Mouse (Mus musculus) Patski (cell line): ENCODE measurements around the gene Wnt7b. TPM values are rescaled to one million over a fixed set of nuclear protein-coding genes. Genes with fewer than 3 reads are reported as not detected.

ENCODE experiments used
- ATAC-seq: fragments of 100-300 bp; one replicate; pipeline ENCODE4 v1.8.0; 2021
- CTCF ChIA-PET: fragments of 350-600 bp; sonication (Branson Sonifier 250); formaldehyde crosslinking; loops from one replicate; lab custom pipeline; 2022; ENCODE audit warnings: inconsistent platforms; lab: Charles Lee
- POLR2A ChIA-PET: fragments of 350-600 bp; sonication (Branson Sonifier 250); formaldehyde crosslinking; loops from one replicate; lab custom pipeline; 2022; ENCODE audit warnings: antibody characterized with exemption, inconsistent platforms; lab: Charles Lee
- DNase-seq: peaks from one replicate; pipeline ENCODE4 v3.0.0-alpha.2; 2011; ENCODE audit warnings: low read depth, low spot score
- H3K27me3 ChIP-seq: fragments of 371-371 bp; one replicate; pipeline ENCODE4 v1.5.1; 2021
- CTCF ChIP-seq: fragments of 100-300 bp; IDR thresholded peaks from one replicate; pipeline ENCODE4 v1.5.1; 2021
- in situ Hi-C: fragments of 300-500 bp; cut with MboI; formaldehyde crosslinking; loops from 3 replicates; pipeline ENCODE4 v1.11.1; 2018; ENCODE audit warnings: low pct_unique_long_range_greater_than_20kb, mixed read lengths
- polyA plus RNA-seq: library from polyadenylated mRNA; unstranded; gene quantifications from one replicate; pipeline ENCODE4 v1.2.3, GENCODE M21; 2021

Wnt7b gene
- polyA plus RNA-seq, 1 experiment from 2014 or later: 133 TPM

DNA sequence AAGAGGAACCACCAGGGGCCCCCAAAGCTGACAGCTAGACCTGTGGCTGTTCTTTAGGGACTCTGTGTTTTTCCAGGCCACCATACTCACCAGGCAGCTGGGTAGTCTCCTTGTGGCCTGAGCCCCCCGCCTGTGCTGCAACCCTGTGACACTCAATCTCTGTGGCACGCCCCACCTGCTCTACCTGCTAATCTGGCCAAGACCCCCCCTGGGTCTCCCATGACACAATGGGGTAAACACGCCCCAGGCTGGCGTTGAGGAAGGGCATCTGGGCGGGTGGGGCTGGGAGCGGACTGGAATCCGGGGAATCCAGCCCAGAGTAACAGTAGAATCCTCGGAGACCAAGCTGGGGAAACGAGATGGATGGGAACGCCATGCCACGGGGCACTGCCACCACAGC lies 21.4 kb downstream of the Wnt7b start:
- in situ Hi-C loops: no loop called here
- no peak for TF ChIP-seq CTCF
- no peak for ATAC-seq
- no peak for DNase-seq
- CTCF ChIA-PET: interaction anchor here (1.1 kb wide), 1 partner anchor 29 kb away, joined by 3 read pairs; no protein-coding TSS in a partner anchor
- POLR2A ChIA-PET: interaction anchor here (1.6 kb wide), 1 partner anchor 14 kb away, joined by 4 read pairs; no protein-coding TSS in a partner anchor
- H3K27me3 ChIP-seq: no peaks in the 10 kb centered on the region

DNA sequence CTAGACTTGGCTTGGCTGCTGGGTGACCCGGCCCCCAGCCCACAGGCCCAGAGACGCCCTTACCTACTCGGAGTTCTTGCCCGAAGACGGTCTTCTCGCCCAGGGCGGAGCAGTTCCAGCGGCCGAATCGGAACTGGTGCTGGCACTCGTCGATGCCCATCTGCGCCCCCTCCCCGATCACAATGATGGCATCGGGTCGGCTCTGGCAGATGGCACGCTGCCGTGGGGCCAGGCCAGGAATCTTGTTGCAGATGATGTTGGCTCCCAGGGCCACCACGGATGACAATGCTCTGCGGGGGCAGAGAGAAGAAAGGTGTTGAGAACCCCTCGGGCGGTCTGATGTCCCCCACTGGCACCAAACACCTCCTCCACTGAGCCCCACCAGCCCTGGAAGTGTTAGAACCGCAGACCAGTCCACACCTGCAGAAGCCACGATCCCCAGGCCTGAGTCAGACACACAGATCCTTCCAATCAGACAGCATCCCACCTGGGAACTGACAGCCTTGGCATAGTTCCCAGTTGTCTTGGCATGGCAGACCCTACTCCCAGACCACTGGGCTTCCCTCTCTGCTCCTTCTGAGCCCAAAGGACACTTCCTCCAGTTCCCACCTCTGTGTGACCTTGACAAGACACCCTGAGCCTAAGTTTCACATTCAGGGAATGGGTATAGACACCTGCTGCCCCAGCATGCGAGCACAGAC lies 23.3 kb downstream of the Wnt7b start:
- ChIA-PET CTCF (no interaction called here), POLR2A (no interaction called here)
- no peak for ATAC-seq
- H3K27me3 ChIP-seq: no peaks in the 10 kb centered on the region
- DNase-seq: no peak
- TF ChIP-seq CTCF: no peak
- in situ Hi-C loops: no loop called here

DNA sequence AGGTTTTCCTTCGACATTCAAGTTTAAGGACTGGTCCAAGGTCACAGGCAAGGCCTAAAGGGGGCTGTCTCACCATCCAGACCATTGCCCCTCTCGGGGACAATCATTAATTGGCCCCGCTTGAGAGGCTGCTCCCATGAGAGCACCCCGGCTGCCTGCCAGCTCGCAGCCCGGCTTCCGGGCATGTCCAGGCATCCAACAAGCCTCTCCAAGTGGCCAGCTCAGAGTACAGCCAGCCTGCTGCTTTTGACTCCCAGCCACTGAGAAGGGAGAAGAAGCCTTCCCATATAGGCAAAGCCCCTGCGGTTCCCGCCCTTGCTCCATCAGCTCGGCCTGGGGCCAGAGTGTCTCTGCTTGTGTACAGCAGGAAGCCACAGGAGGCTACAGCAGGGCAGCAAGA lies 26.5 kb downstream of the Wnt7b start:
- CTCF ChIA-PET: interaction anchor here (0.6 to 1.6 kb wide), 4 partner anchors 11 to 16 kb away, joined by 3 to 5 read pairs (median 4); no protein-coding TSS in a partner anchor
- no peaks in the 10 kb centered on the region for H3K27me3 ChIP-seq
- ATAC-seq (peak; percentile 70), DNase-seq (no peak)
- in situ Hi-C loops: no loop called here
- POLR2A ChIA-PET: interaction anchor here (1.6 kb wide), 1 partner anchor 8 kb away, joined by 4 read pairs; no protein-coding TSS in a partner anchor
- TF ChIP-seq CTCF: no peak

DNA sequence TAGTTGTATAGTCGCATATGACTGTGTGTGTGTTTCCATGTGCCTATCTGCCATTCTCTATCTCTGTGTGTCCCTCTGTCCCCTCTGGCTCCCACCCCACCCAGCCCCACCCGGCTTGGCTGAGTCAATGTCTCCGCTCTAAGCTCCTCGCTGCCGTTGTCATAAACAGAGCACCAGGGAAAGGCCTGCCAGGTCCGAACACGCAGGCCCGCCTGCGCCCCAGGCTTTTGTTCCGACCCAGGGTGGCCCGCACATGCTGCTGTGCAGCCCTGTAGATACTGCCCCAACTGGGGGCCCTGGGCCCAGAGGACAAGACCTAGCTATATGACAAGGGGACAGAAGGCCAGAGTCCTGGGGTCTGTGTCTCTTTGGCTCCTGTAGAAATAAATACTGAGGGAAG lies 28.9 kb downstream of the Wnt7b start:
- POLR2A ChIA-PET: interaction anchor here (0.6 to 1.5 kb wide), 2 partner anchors 15 to 20 kb away, joined by 3 read pairs; no protein-coding TSS in a partner anchor
- no peak for DNase-seq
- in situ Hi-C loops: no loop called here
- no peak for TF ChIP-seq CTCF
- no peaks in the 10 kb centered on the region for H3K27me3 ChIP-seq
- ATAC-seq: no peak
- CTCF ChIA-PET: no interaction called here

DNA sequence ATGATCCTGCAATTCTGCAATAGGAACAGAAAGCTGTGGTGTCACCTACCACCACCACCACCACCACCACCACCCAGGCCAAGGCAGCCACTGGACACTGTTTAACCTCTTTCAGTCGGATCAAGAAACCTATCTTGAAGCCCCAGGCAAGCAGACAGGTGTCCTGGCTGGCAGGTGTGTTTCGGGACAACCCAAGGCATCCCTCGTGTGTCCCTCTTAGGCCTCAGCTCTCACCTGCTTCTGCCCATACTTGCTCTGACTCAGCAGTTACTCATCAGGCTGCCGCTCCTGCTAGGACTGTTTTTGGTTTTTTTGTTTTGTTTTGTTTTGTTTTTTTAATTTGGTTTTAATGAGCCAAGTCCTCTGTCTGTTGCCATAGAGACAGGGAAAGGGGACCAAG lies 35.8 kb downstream of the Wnt7b start:
- no peak for TF ChIP-seq CTCF
- CTCF ChIA-PET: interaction anchor here (0.8 to 1.0 kb wide), 2 partner anchors 8 to 23 kb away, joined by 3 read pairs; no protein-coding TSS in a partner anchor
- ATAC-seq: no peak
- in situ Hi-C loops: no loop called here
- H3K27me3 ChIP-seq: no peaks in the 10 kb centered on the region
- POLR2A ChIA-PET: interaction anchor here (1.0 to 1.4 kb wide), 3 partner anchors 12 to 28 kb away, joined by 3 to 4 read pairs (median 4); no protein-coding TSS in a partner anchor
- no peak for DNase-seq

DNA sequence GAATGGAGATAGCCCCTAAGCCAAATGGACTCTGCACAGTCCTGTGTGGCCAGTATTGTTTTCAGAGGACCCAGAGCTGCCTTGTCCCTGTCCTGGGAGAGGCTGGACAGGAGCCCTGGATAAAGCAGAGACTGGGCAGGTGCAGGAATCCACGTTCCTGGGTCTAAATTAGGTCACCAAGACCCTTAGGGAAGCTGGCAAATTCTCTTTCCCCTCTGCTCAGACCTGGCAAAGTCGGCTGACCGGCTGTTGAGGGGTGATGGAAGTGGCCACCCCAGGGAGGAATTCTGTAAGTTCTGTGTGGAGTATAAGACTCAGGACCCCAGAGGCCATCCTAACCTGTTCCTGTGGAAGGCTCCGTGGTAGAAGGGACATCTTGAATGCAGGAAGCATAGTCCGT lies 36.9 kb downstream of the Wnt7b start:
- DNase-seq (no peak), ATAC-seq (no peak)
- POLR2A ChIA-PET: no interaction called here
- no peaks in the 10 kb centered on the region for H3K27me3 ChIP-seq
- in situ Hi-C loops: no loop called here
- CTCF ChIA-PET: interaction anchor here (1.3 kb wide), 1 partner anchor 10 kb away, joined by 3 read pairs; no protein-coding TSS in a partner anchor
- TF ChIP-seq CTCF: no peak

DNA sequence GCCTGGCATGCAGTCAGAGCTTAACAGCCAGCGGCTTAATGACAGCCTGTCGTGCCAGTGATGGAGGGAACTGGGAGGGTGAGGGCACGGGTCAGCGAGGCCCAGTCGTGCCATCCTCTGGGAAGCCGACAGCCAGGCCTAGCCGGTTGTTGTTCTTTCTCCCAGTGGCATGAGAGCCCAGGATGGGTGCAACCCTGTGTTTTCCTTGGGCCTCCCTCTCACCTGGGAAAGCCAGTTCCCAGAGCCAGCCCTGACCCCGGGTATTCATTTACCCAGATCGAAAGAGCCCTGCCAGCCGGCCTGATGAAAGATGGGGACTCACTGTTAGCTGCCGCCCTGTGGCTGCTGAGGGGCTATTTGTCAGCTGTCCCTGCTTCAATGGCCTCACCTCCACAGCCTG lies 44.1 kb downstream of the Wnt7b start:
- peak; percentile 15 for ATAC-seq
- in situ Hi-C loops: no loop called here
- TF ChIP-seq CTCF: no peak
- ChIA-PET POLR2A (interaction anchor here (0.5 to 2.5 kb wide), 5 partner anchors 28 to 146 kb away, joined by 3 to 11 read pairs (median 3); no protein-coding TSS in a partner anchor), CTCF (interaction anchor here (1.1 to 2.1 kb wide), 6 partner anchors 8 to 19 kb away, joined by 3 to 9 read pairs (median 4); no protein-coding TSS in a partner anchor)
- peak; percentile 79 for DNase-seq
- no peaks in the 10 kb centered on the region for H3K27me3 ChIP-seq

DNA sequence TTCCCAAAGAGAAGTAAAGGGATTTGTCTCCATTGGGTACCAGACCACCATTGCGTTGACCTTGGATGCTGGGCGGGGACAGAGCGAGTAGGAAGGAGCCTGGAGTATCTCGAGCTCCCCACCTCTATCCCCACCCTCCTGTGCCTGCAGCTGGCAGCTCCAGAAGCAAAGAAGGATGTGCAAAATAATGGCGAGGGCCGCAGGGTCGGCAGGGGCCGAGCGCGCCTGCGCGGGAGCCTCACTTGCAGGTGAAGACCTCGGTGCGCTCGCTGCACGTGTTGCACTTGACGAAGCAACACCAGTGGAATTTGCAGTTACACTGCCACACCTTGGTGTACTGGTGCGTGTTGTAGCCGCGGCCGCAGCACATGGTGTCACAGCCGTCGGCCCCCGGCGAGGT lies 45.1 kb downstream of the Wnt7b start:
- DNase-seq: no peak
- POLR2A ChIA-PET: interaction anchor here (1.3 to 2.5 kb wide), 2 partner anchors 40 to 43 kb away, joined by 4 to 11 read pairs; no protein-coding TSS in a partner anchor
- in situ Hi-C loops: no loop called here

DNA sequence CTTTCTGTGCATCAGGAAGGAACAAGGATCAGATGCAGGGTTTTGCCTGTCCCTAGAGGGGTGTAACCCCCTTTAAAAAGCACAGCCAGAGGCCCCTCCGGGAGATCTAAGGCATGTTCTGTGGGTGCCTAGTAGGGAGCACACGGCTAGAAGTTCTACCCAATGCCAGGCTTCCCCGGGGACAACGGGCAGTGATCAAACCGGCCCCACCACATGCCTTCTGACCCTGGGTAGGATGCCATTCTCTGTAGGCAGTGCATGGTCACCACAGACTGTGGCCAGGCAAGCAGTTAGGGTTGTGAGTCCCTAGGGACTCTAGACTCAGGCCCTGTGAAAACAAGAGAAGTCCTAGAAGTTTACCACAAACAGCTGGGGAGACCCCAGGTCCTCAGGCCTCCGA lies 47.6 kb downstream of the Wnt7b start:
- DNase-seq (no peak), ATAC-seq (peak; percentile 41)
- no peaks in the 10 kb centered on the region for H3K27me3 ChIP-seq
- TF ChIP-seq CTCF: no peak
- in situ Hi-C loops: no loop called here
- POLR2A ChIA-PET: interaction anchor here (1.1 to 1.2 kb wide), 3 partner anchors 33 to 53 kb away, joined by 3 read pairs; no protein-coding TSS in a partner anchor
- CTCF ChIA-PET: no interaction called here

More for the DNA sequence above, 45.1 kb downstream of the Wnt7b start:
- ATAC-seq: no peak
- no peak for TF ChIP-seq CTCF
- CTCF ChIA-PET: interaction anchor here (2.1 kb wide), 1 partner anchor 14 kb away, joined by 9 read pairs; no protein-coding TSS in a partner anchor
- H3K27me3 ChIP-seq: no peaks in the 10 kb centered on the region

DNA sequence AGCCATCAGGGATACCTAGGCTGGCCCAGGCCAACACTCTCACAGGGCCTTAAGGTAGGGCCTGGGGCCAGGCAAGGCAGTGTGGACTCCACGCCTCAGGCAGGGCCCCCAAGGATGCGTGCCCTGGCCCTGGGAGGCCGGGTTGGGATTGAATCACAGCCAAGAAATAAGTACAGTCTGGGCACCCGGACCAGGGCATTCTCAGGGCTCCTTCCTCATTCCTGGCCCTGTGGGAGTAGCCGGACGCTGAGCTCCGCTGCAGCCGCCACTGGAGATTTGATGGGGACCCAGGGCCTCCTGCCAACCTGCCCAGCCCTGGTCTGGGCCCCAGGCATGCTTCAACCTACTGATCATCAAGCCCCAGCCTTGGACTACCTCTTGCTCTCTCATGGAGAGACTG lies 48.1 kb downstream of the Wnt7b start:
- peak; percentile 58 for ATAC-seq
- CTCF ChIA-PET: interaction anchor here (1.2 kb wide), 1 partner anchor 10 kb away, joined by 6 read pairs; no protein-coding TSS in a partner anchor

More for the DNA sequence above, 48.1 kb downstream of the Wnt7b start:
- no peak for TF ChIP-seq CTCF
- no peaks in the 10 kb centered on the region for H3K27me3 ChIP-seq
- DNase-seq: peak; percentile 87
- in situ Hi-C loops: no loop called here
- POLR2A ChIA-PET: interaction anchor here (1.0 to 1.2 kb wide), 4 partner anchors 19 to 52 kb away, joined by 3 read pairs; no protein-coding TSS in a partner anchor
